Mouse (Mus musculus): ENCODE results near the gene Lrrc7.

Lrrc7 gene

GRCm38 (mm10) chr3:158356706-158357105 lies 205.3 kb downstream of the Lrrc7 start:
- no peak for DNase-seq

- no peak for DNase-seq
These were observed 205.8 kb downstream of the Lrrc7 start for GRCm38 (mm10) chr3:158356194-158356593.

GRCm38 (mm10) chr3:158340808-158341207 lies 221.2 kb downstream of the Lrrc7 start:
- no peak for DNase-seq

- no peak for DNase-seq
These were observed 231.9 kb downstream of the Lrrc7 start for GRCm38 (mm10) chr3:158330085-158330484.

GRCm38 (mm10) chr3:158310391-158310790 lies 251.6 kb downstream of the Lrrc7 start:
- no peak for DNase-seq

GRCm38 (mm10) chr3:158307415-158307814 lies 254.6 kb downstream of the Lrrc7 start:
- DNase-seq, result no peak

GRCm38 (mm10) chr3:158298732-158299131 lies 263.3 kb downstream of the Lrrc7 start:
- DNase-seq, result no peak

- no peak for DNase-seq
These were observed 267.0 kb downstream of the Lrrc7 start for GRCm38 (mm10) chr3:158295041-158295440.

GRCm38 (mm10) chr3:158284431-158284830 lies 277.6 kb downstream of the Lrrc7 start:
- DNase-seq, result no peak

GRCm38 (mm10) chr3:158278631-158279030 lies 283.4 kb downstream of the Lrrc7 start:
- no peak for DNase-seq

GRCm38 (mm10) chr3:158272700-158273099 lies 289.3 kb downstream of the Lrrc7 start:
- no peak for DNase-seq

- DNase-seq, result no peak
These were observed 291.1 kb downstream of the Lrrc7 start for GRCm38 (mm10) chr3:158270887-158271286.

GRCm38 (mm10) chr3:158252576-158252975 lies 309.4 kb downstream of the Lrrc7 start:
- no peak for DNase-seq

GRCm38 (mm10) chr3:158247672-158248071 lies 314.3 kb downstream of the Lrrc7 start:
- DNase-seq, result no peak

- DNase-seq, result no peak
These were observed 351.4 kb downstream of the Lrrc7 start for GRCm38 (mm10) chr3:158210657-158211056.

- peak; percentile 23 to 47 for DNase-seq
These were observed 352.0 kb downstream of the Lrrc7 start for GRCm38 (mm10) chr3:158210026-158210425.

- DNase-seq, result peak; percentile 4 to 9
These were observed 354.2 kb downstream of the Lrrc7 start for GRCm38 (mm10) chr3:158207840-158208239.

GRCm38 (mm10) chr3:158202776-158203175 lies 359.2 kb downstream of the Lrrc7 start:
- DNase-seq, result no peak

- DNase-seq, result no peak
These were observed 366.6 kb downstream of the Lrrc7 start for GRCm38 (mm10) chr3:158195426-158195825.

GRCm38 (mm10) chr3:158193229-158193628 lies 368.8 kb downstream of the Lrrc7 start:
- DNase-seq, result no peak

GRCm38 (mm10) chr3:158174880-158175735 lies 386.9 kb downstream of the Lrrc7 start:
- no peak for DNase-seq

- DNase-seq, result no peak
These were observed 392.8 kb downstream of the Lrrc7 start for GRCm38 (mm10) chr3:158169180-158169579.

GRCm38 (mm10) chr3:158168454-158168853 lies 393.6 kb downstream of the Lrrc7 start:
- no peak for DNase-seq

GRCm38 (mm10) chr3:158165004-158165403 lies 397.0 kb downstream of the Lrrc7 start:
- DNase-seq, result no peak

GRCm38 (mm10) chr3:158164452-158164851 lies 397.6 kb downstream of the Lrrc7 start:
- DNase-seq, result no peak
